Mouse (Mus musculus) T-helper 1 cell (primary cell): Measurements from ENCODE around the gene Rbm46.

Source experiments
- in situ Hi-C: fragments of 300-600 bp; cut with MboI, MseI; formaldehyde crosslinking; loops from one replicate; pipeline ENCODE4 v1.15.1; 2025; ENCODE audit warnings: high pct_unique_total_duplicates

The Rbm46 gene

DNA sequence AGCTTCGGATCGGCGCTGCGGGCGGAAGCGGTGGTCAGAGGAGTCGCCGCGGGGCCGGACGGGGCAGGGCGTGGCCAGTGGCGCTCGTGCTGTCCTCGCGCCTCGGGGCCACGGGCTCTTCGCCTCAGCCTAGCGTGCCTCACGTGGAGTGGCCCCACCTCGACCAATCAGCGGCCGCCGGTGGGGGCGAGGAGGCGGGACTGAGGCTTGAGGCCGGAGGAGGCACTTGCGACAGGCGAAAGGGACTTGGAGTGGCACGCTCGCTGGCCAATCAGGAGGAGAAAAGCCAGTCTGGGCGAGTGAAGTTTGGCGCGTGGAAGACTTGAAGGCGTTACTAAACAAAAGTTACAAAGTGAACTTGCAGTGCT, at the start of gene Rbm46:
TSS of gene Rbm46 (minus strand) at position 112 of the 368 bp plus-strand sequence.
- in situ Hi-C loops: no loop called here

DNA sequence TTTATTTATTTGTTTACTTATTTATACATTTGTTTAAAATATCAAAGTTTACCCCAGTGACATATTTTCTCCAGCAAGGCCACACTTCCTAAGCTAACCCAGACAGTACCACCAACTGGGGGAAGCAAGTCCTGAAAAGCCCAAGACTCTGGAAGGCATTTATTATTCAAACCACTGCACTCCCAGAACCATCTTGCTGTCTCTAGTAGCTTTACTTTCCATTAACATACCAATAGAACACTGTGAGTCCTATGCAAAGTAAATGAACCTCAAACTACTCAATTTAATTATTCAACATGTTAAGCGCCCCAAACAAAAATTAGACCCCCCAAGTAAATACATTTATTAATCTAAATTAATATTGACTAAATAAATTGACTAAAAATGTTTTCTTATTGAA, 39.3 kb upstream of the Rbm46 start:
- in situ Hi-C loops: loop anchor here (10.0 kb wide), 1 partner anchor 1401 kb away; no protein-coding TSS in a partner anchor

DNA sequence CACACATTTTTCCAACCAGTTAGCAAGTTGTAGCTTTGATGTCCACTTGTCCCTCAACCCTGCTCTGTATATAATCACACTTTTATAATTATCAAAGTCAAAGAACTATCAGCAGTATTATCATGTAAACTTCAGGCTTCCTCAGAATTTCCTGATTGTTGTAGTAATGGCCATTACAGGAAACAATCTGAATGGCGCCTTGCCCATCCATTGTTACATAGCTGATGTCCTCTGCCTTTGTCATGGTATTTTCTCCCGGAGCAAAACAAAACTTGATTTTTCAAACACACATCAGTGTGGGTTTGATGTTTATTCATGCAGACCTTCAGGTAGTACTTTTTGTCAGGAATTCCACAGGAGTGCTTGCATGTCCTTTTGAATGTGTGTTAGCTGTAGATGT, 32.4 kb upstream of the Rbm46 start:
- in situ Hi-C loops: no loop called here

DNA sequence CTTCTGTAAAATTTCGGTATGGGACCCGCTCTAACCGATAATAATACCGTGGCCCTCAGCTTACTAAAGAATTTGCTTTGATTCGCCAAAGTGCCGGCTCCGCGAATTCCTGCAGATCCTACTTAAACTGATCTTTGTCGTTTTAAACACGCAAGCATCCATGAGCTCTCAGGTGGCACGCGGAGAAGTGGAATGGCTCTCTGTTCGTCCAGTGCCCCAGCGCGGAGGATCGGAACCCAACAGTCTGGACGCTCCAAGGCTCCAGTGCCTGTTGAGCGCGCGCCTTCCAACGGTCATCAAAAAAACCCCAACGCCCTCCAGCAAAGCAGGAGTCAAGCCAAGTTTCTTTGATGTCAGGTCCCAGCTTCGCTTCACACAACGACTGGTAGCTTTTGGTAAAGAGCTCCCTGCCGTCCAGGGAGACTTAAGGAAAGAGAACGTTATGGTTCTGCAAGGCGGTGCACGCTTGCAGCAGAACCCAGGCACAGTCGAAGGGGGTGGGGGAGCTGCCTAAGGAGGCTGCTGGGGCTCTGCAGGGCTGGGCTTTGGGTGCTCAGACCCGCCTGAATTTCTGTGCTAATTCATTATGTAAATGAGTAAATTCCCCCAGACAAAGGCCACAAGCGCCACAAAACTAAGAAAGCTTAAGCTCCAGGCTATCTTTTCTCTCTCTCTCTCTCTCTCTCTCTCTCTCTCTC, 28.1 kb upstream of the Rbm46 start:
- in situ Hi-C loops: no loop called here

DNA sequence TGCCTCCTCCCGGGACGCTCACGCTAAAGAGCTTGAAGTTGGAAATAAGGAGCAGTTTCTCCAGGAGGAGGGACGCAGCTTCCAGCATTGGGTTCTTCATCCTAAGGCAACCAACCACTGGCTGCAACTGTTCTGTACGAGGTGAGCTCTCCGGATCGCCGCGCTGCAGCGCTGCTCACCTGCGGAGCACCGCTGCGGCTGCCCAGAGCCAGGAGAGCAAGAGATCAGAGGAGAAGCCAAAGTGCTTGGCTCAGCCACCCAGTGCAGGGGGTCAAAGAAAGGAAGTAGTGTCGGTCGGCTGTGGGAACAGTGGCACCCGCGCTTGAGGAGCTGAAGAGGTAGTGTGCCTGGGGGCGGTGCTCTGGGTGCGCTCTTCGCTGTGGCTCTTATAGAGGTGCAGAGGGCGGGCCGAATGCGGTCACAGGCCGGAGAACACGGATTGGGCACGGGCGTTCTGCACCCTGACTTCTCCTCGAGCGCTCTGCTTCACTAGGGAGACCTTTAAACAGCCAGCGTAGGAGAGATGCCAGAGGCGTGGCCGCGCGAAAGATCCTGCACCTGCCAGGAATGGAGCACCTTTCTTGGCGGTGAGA, 27.4 kb upstream of the Rbm46 start, which contains the start of gene Lrat:
TSS of gene Lrat (minus strand) at position 361 of the 593 bp plus-strand sequence.
- in situ Hi-C loops: no loop called here

DNA sequence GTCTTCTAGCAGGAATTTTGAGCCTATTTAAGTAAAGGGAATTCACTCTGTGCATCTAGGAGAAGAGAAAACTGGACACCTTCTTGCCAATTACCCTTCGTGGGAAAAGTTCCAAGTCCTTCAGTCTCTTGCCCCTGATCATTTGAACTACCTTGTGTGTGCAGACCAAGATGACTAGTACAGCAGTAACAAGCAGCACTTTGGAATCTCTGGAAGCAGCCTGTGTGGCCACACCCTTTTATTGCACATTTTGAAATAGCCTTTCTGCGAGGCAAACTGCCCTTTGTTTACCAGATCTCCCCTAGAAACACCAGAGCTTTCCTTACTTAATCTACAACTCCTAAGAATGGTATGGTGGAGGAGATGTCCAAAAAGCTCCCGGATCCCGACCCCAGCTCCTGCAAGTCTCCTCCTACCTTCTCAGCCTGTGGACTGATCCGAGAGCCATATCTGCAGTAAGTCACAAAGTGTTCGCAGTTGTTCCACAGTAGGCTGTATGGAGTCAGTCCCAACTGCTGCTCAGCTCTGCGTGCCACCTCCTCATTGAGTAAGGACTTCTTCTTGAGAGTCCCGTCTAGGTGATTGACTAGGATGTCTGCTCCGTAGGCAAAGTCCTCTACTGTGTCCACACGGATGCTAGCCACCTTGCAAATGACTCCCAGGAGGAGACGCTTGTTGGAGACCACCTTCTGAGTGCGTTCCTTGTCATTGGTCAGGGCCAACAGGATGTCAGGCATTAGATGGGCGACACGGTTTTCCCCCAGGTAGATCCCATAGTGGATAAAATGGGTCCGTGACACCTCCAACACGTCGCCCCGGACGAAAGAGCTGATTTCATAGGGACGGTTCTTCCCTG, 26.7 kb upstream of the Rbm46 start:
- in situ Hi-C loops: no loop called here

DNA sequence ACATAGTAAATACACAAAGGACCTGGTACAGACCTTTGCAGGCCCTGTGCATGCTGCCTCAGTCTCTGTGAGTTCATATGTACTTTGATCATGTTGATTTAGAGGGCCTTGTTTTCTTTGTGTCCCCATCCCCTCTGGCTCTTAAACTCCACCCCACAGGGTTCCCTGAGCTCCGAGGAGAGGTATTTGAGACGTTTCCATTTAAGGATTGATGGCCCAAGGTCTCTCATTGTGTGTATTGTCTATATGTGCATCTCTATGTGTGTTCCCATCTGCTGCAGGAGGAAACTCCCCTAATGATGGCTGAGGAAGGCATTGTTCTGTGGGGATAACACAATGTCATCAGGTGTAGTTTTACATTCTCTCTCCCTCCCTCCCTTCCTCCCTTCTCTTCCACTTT, 12.6 kb upstream of the Rbm46 start:
- in situ Hi-C loops: no loop called here

DNA sequence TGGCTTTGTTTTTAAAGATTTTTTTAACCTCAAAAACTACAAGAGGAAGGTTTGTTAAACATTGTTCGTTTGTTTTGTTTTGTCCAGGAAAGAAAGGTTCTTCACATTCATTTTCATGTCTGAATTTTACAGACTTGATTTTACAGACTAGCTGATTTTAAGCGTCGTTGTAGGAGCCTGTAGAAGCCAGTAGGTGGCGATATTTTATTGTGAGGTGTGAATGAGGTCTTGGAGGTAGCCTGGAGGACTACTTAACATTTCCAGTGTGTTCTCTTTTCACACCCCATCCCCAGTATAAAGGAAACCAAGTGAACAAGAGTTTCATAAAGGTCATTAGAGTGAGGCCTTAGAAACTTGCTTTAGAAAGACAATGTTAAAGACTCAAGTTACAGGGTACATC, 975 bp upstream of the Rbm46 start:
- in situ Hi-C loops: no loop called here

DNA sequence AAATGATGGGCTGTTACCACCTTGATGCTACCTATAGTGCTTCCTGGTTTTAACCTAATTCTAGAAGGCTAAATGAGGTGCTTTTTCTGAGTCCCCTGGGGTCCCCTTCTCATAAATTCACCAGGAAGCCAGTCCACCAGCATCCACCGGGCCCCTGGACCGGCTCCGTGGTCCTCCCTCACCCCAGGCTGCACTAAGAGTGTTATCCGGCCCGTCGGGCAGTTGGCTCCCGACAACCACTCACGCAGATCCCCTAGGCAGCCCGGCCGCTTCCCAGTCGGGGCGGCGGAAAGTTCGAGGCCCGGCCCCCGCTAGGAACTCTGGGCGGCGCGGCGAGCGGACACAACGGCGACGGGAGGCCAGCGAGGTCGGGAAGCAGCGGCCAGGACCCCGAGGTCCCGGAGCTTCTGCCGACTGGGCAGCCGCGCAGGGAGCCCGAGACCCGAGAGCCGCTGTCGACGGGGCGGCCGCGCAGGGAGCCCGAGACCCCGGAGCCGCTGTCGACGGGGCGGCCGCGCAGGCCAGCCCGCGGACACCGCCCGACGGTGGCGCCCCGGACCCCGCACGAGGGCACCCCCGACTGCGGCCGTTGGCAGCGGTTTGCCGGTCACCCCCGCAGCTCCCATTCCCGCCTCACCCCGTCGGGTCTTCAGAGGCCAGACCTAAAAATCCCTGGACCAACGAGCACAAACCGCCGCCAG, 462 bp downstream of the Rbm46 start:
- in situ Hi-C loops: no loop called here

DNA sequence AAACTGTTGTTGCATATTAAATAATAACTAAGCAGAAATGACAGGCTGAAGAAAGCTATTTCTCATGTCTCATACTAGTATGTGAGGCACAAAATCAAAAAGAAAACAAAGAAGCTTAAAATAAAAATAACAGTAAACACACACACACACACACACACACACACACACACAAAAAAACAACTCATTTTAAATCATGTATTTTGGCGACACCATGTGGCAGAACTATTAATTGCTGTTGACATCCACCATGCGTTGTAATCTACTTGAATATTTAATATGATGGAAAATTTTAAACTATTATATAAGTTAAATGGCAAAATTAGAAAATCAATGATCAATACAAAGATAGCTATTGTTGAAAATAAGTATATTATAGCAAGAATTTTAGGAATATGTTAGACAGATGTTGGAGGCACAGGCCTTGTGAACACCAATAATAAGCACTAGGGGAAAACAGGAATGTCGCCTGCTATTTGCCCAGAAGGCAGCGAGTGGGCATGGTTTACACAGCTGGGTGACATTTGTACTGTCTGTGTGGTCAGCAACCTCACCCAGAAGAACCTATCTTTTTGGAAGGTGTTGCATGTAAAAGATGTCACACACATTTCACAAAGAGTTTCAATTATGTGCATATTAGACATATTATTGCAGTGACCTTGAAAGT, 18.7 kb downstream of the Rbm46 start:
- in situ Hi-C loops: loop anchor here (25.0 kb wide), 1 partner anchor 845 kb away; no protein-coding TSS in a partner anchor

DNA sequence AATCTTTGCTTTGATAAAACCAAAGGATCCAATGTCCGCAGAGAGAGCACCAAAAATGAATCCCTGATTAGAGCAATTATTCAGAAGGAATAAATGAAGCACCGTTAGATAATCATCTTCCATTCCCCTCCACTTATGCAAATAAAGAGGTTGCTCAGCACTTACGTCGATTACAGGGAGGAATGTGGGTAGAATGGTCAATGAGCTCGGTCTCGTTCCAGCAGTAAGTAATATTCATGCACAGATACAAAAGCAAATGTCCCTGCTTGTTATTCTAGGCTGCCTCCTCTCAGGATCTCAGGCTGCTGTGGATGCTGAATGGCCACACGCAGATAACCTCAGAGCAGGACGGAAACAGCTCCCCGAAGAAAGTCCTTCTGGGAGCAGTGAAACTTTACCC, 51.1 kb downstream of the Rbm46 start:
- in situ Hi-C loops: no loop called here

DNA sequence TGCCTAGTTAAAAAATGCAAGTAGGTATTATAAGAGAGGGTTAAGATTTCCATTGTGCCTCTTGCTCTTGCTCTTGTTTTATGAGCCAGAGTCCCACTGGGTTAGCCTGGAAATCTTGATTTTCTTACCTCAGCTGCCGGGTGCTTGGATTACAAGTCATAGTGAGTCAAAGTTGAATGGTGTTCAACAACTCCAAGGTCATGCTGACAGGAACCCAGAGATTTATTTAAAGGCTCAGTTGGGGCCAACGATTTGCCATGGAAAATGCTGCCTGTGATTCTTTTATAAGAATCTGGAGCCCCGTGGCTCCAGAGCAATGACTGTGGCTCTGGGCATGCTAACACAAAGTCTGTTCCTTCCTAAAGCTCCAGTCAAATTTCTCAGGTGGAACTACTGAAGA, 64.4 kb downstream of the Rbm46 start:
- in situ Hi-C loops: no loop called here

DNA sequence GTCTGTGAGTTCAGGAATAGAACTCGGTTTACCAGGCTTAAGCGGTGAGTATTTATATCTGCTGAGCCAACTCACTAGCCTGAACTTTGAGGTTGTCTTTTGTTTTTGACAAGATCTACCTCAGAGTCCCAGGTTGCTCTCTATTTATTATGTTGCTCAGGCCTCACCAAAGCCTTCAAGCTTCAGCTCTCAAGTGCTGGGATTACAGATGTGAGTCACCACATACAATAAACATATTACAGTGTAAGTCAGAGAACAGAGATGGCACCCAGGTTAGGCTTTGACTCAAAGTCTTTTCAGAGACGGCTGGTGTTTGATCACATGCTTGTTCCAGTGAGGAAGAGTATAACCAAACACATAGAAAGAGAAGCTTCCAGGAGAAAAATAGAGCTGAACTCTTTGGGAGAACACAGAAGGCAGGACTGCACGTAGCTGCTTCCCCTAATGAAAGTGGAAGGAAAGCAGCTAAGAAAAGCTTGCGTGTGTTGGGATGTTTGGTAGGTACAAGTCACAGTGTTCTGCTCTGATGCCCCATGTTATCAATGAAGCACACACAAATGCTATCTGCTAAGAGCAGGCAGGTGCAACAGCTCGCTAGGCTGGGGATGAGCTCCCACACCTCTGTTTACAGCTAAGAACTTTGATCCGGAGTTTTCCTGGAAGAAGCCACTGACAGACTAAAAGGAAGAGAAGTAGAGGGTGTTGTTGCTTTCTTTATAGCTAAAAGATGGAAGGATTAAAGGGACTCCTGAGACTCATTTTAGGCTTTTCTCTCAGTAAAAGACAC, 65.8 kb downstream of the Rbm46 start:
- in situ Hi-C loops: no loop called here

DNA sequence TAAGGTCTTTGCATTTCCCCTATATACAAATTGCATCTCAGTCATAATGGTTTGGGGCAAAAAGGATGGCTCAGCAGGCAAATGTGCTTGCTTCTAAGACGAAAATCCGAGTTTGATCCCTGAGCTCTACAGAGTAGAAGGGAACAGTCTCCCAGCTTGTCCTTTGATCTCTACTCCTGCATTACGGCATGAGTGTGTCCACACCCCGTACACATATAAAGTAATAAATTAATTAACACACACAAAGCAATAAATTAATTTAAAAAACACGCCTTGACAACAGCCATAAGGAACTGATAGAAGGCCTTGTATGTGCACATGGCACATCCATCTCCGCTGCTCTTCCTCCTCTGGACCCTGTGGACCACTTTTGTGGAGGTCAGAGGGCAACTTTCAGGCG, 66.5 kb downstream of the Rbm46 start:
- in situ Hi-C loops: no loop called here

DNA sequence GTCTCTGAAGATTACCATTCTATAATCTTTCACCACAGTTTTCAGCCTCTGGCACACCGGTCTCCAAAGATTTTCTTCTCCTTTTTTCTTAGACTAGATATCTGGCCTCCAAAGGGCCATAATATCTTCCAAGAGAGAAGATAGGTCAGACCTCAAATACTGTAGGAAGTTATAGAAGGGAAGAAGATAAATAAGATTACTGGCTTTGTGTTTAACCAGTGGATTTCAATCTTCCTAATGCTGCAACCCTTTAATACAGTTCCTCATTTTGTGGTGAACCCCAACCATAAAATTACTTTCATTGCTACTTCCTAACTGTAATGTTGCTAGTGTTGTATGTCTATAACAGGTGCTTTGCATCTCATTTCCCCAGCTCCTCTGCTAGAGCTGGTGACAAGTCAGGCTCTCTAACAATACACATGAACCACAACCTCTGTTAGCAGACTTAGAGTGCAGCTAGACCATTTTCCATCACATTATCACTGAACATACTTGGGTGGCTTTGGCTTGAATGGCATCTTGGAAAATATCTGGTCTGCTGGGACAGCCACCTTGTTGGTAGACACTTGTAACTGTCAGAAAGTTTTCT, 67.9 kb downstream of the Rbm46 start:
- in situ Hi-C loops: no loop called here

DNA sequence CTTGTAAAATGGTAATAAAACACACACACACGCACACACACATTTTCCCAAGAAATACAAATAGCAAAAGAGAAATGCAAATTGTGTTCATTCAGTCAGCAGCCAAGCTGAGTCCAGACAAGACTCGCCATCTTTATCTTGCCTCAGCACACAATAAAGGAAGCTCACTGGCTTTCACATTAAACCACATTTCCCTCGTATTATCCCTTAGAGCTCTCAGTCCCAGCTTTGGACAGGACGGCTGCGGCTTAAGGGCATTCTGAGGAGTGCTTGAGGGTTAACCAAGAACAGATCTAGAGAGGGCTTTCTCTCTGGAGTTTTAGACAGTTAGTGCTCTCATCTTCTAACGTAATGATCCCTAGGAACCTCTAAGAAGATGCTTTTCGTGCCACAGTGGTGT, 71.0 kb downstream of the Rbm46 start:
- in situ Hi-C loops: no loop called here

DNA sequence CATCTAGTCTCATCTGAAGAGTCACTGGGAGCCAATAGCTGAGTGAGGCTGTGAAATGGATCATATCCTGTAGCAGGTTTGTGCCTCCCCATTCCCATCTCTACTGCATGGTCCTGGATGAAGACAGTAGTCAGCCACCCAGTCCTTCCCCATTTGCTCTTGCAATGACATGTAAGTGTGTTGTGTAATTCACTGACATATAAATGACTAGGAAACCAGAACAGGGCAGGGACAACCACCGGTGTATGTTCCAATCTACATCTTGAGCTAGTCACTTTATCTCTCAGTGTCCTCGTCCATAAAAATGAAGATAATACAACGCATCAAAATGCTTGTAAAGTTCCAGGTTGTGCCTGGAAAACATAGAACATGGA, 75.8 kb downstream of the Rbm46 start:
- in situ Hi-C loops: no loop called here

DNA sequence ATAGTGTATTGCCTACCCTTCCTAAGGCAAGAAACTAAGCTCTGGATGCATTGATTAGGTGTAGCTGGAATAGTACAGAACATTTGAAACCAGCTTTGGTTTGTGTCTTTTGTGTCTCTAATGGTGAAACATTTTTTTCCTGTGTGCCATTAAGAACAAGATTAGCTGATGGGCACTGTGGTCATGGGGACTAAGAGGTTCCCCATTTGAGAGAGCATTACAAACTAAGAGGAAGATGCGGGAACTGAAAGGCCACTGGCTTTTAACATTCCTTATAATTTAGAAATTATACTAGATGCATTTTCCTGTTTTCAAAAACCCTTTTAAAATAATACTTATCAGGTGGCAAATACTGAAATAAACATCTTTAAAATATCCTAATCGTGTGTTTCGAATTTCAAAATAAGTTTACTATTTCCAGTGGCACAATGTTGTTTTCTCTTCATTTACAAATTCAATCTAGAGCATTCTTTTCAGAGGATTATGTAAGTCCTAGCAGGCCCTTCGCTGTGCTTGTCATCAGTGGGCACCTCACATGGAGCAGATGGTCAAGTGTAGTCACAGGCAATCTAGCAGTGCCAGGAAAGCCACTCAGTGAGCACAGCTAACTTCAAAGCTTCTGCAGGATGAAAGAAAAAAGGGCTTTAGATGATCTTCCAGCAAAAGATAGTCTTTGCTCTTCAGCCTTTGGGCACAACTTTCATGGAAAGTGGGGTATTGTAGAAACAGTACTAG, 76.4 kb downstream of the Rbm46 start:
- in situ Hi-C loops: no loop called here

DNA sequence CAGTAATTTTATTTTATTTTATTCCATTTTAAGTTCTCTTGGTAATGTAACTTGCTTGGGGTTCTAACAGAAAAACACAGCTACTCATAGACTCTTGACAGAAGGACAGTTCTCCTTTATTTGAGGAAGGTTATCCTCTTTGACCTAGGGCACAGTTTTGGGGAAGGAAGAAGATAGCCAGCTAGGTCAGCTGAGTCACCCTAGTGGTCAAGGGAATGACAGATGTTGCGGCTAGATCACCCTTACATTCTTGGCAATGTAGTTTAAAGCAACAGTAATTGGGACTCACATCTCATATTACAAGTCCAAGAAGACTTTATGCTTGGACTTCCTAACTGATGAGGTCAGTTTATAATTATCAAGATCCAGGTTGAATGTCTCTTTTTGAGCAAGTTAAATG, 82.6 kb downstream of the Rbm46 start:
- in situ Hi-C loops: no loop called here

DNA sequence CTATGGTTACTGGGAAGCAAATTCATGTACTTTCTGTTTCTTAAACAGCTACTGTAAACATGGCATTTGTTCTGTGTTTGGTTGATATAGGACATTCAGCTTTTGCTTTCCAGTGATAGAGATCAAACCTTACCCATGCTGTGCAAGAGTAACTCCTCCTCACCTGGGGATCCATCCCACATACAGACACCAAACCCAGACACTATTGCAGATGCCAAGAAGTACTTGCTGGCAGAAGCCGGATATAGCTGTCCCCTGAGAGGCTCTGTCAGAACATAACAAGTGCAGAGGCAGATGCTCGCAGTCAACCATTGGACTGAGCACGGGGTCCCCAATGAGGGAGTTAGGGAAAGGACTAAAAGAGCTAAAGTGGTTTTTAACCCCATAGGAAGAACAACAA, 84.6 kb downstream of the Rbm46 start:
- in situ Hi-C loops: no loop called here
